Mouse (Mus musculus): ENCODE measurements at regions not wholly inside any gene's neighbourhood (a gene's known extent, or its start where the extent isn't known, plus 50 kb on each side); places are given as distances from the start of the nearest gene placed in this dataset.

DNA sequence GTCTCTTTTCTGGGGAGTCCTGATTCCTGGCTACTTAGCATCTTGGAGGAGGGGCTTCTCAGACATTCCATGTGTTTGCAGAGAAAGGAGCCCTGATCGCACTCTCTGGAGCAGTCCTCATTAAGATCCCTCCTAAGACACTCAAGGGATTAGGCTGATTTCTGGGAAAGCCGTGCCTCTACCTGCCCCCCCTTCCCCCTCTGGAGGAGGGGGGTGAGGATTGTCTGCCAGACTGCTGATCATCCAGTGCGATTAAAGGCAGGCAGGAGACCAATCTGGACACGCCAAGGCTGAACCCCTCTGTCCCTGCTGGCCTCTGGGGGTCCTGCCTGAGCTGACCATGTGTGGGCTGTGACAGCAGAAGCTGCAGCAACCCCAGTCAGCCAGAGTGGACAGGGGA, 65.4 kb downstream of the Vegfa start:
- DNase-seq = no peak

DNA sequence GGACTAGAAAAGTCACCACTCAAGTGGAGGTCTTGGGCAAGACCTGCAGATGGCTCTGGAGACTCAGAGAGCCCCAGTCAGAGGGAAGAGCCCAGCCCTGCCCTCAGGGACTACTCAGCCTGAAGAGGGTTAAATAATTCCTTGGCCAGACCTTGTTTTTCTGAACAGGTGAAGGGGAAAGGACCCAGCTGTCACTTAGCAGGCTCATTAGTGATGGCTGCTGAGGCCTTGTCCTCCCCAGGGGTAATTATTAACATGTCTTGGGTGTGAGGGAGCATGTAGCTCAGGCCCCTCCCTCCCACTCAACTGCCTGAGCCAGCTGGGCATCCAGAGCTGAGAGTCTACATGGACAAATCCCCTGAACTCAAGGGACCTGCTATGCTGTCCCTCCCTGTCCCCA, 68.1 kb downstream of the Vegfa start:
- no peak for DNase-seq

DNA sequence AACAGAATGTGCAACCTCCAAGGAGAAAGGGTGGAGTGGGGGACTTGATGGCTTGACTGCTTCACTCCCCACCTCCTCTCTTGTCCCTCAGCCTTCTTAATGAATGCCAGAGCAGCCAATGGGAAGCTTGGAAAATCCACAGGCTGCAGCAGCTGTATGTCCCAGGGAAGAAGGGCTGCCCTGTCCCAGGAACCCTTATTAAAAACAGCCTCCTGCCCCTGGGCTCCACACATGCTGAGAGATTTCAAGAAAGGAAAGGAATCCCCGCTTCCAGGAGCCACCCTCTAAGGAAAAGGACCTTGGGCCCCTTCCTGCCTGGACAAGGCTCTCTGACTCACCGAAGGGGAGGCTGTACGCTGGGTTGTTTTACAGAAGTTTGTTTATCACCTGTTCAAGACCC, 68.8 kb downstream of the Vegfa start:
- DNase-seq = no peak

DNA sequence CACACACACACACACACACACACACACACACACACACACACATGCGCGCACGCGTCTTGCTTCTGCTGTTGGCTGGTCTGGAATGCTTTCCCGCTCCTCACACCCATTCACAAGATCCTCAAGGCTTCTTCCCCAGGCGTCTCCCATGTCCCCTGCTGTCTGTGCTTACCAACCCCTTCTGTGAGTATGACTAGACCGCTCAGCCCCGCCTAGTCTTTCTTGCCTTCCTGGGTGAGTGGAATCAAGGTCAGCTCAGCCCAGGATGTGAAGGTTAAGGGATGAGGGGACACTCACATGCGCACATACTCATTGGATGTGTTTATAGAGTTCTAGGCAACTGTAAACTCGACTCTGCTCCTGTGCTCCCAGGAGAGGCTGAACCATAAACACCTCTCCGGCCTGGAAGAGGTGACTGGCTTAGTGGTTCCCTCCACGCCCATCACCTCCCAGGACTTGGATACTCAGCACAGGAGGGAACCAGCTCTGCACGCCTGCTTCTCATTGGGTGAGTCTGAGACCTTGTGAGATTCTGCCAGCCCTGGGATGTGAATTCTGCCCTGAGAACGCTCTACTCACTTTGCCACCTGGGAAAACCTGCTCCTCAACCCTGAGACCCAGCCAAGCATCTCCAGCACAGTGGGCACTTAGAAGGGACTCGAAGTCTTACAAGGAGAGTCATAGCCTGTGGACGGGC, 70.4 kb downstream of the Vegfa start:
- DNase-seq = no peak

DNA sequence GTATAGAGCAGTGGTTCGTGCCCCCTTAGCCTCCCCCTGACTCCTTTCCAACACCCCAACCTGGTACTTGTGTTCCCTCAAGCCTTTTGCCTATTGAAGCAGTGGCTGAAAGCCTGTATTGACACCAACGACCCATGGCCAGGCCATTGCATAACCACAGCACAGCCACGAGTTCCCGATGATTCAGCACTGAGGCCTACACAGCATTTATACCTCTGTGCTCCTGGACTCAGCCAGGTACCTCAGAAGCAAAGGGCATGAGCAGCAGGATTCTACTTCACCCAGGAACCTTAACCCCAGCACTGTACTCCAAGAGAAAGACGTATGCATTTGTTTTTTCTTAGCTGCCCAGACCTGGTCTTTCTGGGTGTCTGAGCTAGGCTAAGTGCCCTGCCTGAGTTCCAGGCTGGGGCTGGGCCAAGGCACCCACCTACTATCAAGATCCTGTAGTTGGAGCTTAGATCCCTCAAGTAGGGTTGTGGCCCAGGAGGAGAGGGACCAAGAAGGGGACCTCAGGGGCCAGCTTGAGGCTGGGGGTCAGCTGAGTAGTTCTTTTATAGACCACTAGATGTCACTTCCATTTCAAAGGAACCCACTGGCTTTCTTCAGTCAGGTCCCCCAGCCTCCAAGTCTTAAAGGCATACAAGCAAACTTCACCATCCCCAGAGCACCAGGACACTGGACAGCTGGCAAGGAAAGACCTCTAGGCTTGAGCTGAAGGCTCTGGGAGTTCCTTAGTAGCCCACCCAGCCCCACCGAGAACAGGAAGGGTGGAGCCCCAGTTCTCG, 73.9 kb downstream of the Vegfa start:
- no peak for DNase-seq

DNA sequence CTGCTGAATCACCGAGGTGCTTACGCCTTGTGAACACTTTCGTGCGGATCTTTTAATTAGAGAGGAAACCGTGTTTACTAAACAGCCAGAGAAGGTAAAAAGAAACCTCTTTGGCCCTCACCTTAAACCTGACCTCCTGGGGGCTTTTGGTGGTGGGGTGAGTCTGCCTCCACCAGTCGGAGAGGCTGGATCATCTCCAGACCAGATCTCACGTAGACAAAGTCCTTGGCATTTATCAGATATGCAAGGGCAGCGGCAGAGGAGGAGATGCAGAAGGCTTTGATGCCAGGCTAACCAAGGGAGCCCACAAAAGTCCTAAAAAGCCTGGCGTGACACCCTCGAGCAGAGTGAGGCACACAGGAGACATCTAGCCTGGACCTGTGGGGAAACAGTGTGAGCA, 76.7 kb downstream of the Vegfa start:
- DNase-seq = no peak

DNA sequence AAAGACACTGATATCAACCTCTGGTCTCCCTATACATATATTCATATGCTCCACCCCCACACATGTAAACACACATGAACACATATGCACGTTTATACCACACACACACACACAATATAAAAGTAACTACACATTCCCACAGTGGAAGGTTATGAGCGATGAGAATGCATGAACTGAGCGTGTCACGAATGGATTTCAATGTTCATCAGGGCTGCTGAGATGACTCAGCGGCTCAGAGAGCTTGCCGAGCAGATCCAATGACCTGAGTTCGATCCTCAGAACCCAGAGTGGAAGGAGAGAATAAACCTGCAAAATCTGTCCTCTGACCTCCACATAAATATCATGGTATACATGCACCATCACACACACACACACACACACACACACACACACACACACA, 77.3 kb downstream of the Vegfa start:
- DNase-seq = no peak

DNA sequence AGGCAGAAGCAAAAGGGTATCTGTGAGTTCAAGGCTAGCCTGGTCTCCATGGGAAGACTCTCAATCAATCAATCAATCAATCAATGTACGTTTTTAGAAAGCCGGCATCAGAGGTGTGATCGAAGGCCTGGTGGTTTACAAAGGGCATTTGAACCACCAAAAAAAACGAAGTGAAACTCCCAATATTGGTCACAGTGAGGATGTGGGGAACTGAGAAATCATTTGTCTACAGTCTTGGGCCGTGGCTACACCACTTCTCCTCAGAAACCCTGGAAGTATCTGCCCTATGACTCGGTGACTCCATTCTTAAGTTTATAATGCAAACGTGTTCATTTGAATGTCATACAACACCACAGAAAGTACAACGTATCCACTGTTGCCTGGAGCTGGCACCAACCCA, 78.6 kb downstream of the Vegfa start:
- no peak for DNase-seq

DNA sequence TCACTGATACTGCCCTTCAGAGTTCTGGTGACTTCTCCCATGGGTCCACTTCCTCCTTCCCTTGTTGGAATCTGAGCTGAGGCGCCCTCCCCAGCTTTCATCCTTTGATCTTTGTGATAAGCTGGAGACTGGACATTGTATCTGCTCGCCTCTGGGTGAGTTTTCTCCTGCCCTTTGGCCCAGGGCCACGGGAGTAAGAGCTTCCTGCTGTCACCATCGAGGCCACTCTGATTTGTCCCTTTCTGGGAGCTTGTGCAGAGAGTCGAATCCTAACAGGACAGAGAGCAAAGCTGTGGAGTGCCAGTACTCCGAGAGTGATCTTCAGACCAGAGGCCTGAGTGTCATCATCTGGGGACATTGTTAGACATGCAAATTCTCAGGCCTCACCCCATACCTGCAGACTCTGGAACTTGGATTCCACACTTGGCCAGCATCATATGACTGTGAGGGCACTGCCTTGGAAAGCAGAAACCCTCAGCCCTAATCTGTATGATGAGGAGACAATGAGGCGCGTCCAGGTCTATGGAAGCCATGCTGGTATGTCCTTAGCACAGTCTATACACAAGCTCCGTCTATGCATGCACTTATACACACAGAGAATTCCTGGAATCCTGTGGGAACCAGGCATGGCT, 81.5 kb downstream of the Vegfa start:
- DNase-seq = no peak

DNA sequence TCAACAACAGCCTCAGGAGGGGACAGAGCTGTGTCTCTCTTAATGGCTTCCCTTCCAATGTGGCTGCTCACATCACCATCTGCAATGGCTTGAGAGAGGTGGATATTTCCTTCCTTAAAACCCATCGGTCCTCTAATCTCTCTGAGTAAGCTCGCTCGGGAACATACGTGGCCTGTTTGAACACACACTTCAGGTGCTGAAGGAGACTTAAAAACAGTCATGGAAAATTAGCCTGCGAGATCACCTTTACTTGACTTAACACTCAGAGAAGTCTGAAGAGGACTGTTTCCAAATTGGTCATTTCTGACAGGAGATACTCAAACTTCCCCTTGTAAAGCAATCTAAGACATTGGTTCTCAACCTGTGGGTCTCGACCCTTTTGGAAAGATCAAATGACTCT, 83.0 kb downstream of the Vegfa start:
- no peak for DNase-seq

DNA sequence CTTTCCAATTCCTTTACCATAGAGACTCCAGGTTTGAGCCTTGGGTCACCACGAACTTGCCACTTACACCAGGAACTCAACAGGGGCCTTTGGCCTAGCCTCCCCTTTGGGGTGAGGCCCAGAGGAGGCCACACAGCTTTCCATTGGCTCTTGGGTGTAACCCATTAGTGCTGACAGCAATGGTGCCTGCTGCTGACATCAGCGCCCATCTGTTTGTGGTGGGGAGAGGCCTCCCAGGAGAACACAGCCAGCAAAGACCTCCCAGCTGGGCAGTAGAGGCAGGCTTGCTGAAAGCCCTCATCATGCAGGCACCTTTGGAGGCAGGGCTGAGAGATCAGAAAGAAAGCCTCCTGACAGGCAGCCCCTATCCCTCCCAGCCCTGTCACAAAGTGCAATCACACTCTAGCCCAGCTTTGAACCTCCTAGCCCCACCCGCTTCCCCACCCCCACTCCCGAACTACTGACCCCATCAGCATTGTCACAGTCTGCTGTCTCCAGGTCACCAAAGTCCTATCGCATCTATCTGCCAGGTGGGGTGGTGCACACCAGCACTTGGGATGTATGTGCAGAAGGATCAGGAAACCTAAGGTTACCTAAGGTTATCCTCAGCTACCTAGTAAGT, 83.7 kb downstream of the Vegfa start:
- DNase-seq = no peak

DNA sequence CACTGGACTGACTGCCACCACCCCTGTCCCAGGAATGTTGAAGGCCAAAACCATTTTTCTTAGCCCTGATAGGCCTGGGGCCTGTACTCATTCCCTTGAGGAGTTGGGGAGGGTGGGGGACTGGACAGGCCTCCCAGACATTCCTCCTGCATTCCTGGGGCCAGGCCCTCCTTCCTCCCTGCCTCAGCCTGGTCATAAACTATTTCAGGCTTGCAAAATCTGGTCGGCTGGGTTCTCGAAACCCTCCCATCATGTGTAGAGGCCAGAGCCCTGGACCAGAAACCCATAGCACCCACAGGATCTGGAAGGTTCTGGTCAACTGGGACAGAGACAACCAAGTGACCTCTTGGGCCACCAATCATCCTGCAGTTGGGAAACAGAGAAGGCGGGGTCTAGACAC, 87.2 kb downstream of the Vegfa start:
- DNase-seq = no peak

DNA sequence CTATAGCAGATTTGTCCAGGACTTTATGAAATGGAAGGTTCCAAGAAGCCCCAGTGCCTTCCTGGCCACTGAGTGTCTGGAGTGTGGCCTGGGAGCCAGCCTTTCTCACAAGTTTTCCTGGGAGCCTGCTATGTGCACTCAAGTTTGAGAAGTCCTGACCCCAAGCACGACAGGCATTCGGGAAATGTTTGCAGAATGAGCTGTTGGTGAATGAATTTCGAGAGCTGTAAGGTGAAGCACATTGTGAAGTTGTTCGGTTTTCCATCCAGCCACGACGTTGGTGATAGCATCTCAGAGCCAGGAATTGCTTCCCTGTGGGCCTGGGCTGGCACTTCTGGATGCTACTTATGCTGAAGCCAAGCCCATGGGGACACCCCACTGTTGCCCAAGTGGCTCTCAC, 88.9 kb downstream of the Vegfa start:
- DNase-seq = no peak

DNA sequence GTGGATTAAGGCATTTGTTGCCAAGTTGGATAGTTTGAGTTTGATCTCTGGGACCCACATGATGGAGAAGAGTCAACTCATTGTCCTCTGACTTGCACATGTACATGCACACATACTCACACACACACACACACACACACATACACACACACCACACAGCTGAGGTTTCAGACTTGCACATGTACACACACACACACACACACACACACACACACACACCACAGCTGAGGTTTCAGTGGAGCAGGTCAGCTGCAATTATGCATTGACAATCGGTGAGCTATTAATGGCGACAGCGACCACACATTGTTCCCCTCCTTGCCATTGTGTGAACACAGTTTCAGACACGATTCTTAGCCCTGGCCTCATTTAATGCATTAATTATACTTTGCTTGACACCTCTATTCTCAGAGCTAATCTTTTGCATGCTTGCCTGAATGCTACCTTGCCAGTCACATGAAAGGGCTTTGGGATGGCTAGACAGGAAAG, 90.2 kb downstream of the Vegfa start:
- no peak for DNase-seq

DNA sequence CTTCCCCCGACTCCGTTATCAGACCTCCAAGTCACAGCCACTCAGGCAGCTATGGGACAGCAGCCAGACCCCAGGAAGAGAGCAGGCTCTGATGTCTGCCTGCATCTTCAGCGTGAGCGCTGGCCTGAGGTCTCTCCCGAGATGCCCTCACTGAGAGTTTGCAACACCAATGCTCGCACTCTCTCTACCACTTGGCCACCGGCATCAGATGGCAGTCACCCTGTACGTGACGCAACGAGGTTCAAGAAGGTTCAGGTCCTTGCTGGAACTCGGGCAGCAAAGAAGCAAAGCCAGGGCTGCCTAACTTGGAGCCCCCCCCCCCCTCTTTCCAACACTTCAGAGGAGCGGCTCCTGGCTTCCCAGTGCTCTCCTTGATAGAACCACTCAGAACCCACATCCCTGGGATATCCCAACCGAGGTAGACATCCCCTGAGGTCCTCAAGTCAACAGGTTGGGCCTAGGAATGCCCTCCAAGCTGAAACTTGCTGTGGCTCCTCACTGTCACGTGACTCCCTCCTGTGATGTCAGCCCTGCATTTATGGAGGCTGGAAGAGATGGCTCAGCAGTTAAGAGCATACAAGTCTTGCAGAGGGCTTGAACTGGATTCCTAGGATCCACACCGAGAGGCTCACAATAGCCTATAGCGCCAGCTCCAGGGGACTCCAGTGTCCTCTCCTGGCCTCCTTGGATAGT, 91.9 kb downstream of the Vegfa start:
- DNase-seq = no peak

DNA sequence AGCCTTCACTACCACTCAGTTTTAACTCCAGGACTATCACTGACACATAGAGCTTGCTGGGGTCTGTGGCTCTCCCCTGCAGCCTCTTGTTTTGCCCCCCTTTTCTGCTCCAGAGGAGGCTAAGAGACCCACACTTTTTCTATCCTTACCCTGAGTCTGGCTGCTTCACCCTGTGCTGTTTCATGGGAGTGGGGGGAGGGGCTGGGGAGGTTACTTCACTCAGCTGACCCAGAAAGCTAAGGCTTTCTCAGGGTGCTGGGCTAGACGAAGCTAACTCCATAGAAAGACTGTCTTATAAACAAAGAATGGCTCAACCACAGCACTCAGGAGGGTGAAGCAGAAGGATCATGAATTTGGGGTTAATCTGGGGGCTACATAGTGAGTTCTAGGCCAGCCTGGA, 93.9 kb downstream of the Vegfa start:
- DNase-seq = no peak

DNA sequence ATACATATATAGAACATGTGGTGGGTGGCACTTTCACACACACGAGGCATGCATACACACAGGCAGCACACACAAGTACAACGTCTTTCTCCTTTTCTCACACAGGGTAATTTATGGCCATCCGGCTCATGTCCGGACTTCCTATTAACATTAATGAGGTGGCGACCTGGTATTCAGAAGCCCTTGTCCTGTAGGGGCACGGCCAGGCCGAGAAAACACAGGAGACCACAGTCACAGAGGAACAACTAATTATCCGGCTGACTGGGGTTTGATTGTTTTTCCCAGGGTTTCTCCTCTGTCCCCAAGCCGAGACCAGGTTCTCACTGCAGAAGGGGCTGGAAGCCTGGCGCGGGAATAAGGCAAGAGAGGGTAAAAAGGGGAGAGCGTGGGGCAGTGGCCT, 95.6 kb downstream of the Vegfa start:
- DNase-seq = no peak

DNA sequence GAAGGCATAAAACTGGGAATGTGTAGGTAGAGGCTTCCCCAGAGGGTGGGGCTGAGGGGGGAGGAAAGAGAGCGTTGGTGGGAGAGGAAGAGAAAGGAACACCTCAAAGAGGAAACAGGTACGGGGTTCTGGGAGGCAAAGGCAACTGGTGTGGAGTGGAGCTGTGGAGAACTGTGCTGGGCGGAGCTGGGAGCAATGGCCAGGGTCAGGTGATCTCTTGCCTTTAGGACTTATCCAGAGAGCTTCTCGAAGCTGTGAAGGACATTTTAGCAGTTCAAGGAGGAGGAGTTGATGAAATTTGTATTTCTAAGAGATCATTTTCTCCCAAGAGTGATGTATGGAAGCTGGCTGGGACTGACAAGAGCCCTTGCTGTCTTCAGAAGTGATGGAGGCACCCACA, 96.9 kb downstream of the Vegfa start:
- DNase-seq = no peak

DNA sequence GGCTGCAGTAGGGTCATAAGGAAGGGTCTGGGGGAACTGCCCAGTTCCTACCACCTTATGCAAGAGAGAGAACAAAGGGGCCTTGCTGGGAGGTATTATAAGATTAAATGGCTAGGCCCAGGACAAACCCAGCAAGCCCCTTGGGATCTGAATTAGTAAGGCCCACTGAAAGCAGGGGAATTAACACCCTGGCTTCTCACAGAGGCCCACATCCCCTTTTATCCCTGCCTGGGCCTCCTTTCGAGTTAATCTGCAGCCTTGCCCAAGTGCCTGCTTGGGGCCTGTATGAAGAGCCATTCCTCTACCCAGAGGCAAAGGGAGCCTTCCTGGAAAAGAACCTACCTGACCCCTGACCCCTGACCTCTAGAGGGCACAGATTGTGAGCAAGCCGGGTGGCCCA, 98.2 kb downstream of the Vegfa start:
- DNase-seq = no peak

DNA sequence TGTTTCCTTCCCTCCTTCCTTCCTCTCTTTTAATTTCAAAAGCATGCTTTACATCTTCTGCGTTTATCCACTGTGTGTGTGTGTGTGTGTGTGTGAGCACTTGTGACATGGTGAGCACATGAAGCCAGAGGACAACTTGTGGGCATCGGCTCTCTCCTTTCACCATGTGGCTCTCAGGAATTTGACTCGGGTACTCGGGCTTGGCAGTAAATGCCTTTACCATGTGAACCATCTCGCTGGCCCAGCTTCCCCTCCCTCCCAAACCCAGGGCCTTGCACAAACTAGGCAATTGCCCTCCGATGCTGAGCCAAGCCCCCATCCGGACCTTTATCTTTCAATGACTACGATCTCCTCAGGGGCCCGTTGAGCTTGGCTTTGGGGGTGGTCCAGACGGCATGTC, 99.1 kb downstream of the Vegfa start:
- DNase-seq = no peak

DNA sequence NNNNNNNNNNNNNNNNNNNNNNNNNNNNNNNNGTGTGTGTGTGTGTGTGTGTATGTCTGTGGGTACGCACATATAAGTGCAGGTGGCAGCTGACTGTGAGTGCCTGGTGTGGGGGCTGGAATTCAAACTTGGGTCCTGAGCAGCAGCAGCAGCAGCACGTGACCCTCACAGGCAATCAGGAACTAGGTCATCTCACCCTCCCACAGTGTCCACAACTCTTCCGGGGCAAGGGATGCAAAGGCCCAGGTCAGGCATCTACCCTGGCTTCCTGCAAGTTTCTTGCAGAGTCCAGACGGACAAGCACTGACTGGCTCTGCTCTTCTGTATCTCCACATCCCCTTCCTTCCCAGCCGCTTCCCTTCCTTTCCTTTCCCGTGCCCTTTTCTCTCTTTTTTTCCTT, 99.6 kb downstream of the Vegfa start:
- no peak for DNase-seq

DNA sequence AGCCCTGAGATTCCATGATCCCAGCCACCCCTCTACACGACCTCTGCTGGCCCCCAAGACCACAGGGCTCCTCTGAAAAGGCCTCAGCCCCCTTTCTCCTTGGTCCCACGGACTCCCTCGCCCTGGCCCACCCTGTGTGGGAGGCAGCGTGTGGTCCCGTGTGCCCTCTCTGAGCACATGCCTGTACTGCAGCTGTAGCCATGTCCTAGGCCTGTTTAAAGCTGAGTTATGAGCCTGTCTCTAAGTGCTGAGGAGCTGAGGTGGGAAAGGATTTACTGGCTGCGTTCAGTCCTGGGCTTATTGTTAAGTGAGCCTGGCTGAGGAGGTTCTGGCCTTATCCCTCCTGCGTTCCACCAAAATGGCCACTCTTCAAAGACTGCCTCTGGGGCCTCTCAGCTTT, 102.6 kb downstream of the Vegfa start:
- no peak for DNase-seq

DNA sequence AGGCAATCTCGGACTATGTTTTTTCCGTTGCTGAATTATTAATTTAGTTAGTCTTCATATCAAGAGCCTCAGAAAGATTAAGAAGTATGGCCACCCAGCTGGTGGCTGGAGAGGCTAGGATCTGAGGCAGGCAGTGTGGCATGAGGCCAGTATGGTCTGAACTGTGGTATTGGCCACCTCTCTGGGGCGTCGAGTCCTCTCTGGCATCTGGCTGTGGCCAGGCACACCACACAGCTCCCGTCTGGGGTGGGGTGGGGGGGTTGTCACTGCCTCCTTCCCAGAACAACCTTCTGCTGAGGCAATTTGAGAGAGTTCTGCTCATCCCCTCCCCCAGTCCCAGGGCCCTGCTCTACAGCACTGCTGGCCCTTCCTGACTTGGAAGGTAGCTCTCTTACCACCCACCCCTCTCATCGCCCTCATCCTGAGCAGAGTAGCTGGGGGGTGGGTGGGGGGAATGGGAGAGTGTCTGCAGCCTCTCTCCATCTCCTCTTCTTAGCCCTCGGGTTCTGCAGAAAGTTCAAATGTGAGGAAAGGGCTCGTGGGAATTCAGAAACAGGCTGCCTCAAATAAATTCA, 103.2 kb downstream of the Vegfa start:
- DNase-seq = no peak
